Mouse (Mus musculus) neutrophil, adult 83 days (primary cell): ENCODE data around the gene Psmd1. TPM values are rescaled to one million over a fixed set of nuclear protein-coding genes. Genes with fewer than 3 reads are reported as not detected.

Experiments
- total RNA-seq, 2 experiments: library from RNA; stranded (reverse); gene quantifications; one replicate each; pipeline ENCODE4 v1.2.4; 2023

The Psmd1 gene
- total RNA-seq = 10 to 100 TPM; 45.5 to 50.1 TPM

DNA sequence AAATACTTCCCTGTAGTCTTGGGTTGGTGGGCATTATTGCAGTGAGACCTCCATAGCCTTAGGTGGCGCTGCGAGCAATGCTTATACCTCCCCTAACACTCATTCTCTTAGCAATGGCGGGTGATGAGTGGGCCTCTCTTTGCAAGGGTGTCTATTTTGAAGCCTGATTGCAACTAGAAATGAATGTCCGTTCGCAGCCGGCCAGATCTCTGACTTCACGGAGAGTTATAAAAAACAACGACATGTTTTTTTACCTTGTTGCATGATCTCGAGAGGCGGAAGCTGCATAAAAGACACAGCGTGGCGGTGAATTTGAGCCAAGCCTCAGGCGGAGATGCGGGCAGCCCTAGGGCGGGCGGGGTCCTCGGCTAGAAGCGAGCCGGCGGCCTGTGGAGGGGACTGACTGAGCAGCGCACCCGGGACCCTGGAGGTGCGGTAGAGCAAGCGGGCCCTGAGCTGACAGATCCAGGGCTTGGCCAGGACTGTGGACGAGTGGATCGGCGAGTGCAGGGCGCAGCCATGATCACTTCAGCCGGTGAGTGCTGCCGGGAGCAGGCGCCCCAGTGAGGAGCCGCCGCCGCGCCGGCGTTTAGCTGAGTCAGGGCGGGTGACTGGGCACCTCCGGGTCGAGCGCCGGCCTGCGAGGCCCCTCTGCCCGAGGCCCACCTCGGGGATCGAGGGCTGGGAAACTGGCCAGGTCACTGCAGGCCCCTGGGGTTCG, at the start of gene Psmd1:
Psmd1 (plus strand) TSS at position 117 of the 721 bp plus-strand sequence.

DNA sequence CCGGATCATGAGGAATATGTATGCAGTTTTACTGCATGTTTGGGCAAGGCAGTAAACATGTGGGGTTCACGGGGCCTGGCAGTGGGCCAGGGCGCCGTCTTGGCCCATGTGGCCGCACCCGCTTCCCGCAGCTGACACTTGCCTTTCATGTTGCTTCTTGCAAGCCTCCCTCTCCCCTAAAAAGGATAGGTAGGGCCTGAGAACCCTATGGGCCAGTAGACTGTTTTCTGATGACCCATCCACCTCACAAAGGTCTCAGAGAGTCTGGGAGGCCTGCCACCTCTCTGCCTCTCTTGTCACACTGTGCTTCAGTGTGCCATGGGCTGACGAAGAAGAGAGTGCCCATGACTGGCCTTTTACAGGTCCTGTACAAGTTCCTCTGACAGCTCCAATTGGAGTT, 47.7 kb upstream of the Psmd1 start, which contains the start of gene Spata3:
Spata3 (plus strand) TSS at position 301 of the 400 bp plus-strand sequence.

DNA sequence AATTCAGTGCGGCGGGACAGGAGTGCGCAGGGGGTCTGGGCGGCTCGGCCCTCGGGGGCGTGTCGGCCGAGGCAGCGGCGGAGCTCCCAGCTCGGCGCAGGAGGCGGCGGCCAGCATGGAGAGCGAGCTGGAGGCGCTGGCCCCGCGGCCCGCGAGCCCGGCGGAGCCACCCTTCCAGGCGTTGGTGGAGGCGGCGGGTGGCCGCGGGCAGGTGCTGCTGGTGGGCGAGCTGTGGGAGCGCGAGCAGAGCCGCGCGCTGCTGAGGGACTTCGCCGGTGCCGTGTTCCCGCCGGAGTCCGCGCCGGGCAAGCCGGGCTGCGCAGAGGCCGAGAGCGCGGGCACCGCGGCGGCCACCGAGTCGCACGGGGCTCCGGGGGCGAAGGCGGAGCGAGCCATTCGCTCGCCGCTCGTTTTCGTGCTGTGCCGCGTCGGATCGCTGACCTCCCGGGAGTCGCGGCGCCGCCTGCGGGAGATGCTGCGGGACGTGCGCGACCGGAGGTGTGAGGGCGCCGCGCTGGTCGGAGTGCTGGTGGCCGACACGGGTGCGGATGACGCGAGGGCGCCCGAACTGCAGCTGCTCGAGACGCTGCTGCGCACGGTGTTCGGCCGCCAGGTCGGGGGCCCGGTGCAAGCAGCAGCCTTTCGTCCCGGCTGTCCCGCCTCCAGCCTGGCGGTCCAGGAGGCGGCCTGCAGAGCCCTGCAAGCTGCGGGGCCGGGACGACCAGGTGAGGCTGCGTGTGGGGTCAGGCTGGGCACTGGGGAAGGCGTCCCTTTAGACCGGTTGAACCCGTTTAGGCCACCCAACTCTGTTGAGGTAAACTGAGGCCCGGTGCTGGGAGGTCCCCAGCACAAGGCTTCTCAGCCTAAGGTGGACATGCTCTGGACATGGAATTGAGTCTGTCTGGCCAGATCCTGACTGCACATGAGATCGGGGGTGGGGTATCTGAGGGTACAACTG, 18.1 kb upstream of the Psmd1 start, which contains the start of gene 2810459M11Rik:
2810459M11Rik (plus strand) TSS at position 16 of the 958 bp plus-strand sequence.

DNA sequence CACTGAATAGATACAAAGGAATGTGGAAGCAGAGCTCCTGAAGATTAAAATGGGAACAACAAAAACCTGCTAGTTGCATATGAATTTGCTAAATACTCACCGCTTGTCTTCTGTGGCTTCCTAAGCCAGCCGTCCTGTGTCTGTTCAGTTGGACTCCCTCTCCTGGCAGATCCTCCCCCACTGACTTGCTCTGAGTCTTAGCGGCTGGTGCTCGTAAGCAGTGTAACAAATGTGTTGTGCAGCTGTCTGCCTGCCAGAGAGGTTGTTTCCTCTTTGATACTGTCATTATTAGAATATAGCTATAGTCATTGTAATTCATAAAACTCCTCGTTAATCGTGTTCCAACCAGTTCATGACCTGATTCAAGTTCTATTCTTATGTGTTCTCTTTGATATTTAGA, 47.6 kb downstream of the Psmd1 start, which contains the start of gene Htr2b:
Htr2b (minus strand) TSS at position 192 of the 400 bp plus-strand sequence.

DNA sequence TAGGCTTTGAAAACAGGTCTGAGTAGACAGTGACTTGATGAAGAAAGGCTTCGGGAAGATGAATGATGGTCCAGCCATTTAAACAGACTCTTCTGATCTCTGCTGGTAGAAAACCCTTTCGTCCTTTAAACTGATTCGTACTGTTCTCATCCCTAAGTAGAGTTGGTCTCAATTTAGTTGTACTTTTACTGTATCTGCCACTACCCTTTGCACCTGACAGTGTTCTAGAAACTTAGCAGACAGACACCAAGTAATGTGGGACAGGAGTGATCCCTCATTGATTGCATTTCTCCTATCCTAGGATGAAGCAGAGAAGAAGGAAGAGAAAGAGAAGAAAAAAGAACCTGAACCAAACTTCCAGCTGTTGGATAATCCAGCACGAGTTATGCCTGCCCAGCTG, 69.2 kb downstream of the Psmd1 start, which contains the start of gene Gm21972:
Gm21972 (plus strand) TSS at position 301 of the 400 bp plus-strand sequence.

DNA sequence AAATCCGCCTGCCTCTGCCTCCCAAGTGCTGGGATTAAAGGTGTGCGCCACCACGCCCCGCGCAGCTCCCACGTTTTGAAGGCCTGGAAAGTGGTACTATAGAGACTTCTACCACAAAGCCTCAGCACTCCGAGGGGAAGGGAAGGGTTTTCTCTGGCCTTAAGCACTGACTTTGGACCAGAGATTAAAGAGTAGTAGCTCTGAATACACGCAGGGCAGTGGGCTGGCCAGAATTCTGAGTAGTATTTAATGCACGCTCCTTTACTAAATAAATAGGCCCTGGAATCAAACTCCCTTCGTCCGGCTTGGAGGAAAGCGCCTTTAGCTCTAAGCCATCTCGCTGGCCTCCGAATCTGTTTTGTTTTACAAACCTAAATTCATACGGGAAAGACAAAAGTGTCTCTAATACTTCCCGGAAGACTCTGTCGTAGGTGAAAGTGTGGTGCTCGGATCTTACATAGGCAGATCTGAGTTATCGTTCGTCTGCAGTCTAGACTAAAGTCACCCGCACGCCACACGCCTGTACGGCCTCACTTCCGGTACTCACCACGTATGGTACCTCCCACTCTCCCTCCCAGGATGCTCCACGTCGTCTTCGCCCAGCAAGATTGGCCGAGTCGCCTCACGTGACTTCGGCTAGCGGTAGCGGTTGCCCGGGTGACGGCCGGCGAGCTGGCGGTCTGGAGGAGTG, 90.1 kb downstream of the Psmd1 start, which contains the start of gene Armc9:
Armc9 (plus strand) TSS at position 648 of the 691 bp plus-strand sequence.

Other genes starting within 250 kb of the Psmd1 start
- 10 to 100 TPM; 38.5 to 43.6 TPM for gene Itm2c, start 170.1 kb upstream of the Psmd1 start, total RNA-seq
- gene 4933407L21Rik, start 135.9 kb upstream of the Psmd1 start, total RNA-seq = not detected
- under 1 TPM in 1 of 2 experiments, not detected in 1; 0.35 TPM for gene Gpr55, start 103.4 kb upstream of the Psmd1 start, total RNA-seq
- gene Spata3, start 47.6 kb upstream of the Psmd1 start, total RNA-seq = not detected
- gene 2810459M11Rik, start 18.5 kb upstream of the Psmd1 start, total RNA-seq = not detected
- gene Htr2b, start 47.6 kb downstream of the Psmd1 start, total RNA-seq = not detected
- under 1 TPM in 1 of 2 experiments, not detected in 1; 0.57 TPM for gene Gm21972, start 69.2 kb downstream of the Psmd1 start, total RNA-seq
- gene Armc9, start 90.4 kb downstream of the Psmd1 start, total RNA-seq = 1 to 10 TPM; 3.1 to 5.7 TPM
- not detected for gene B3gnt7, start 238.4 kb downstream of the Psmd1 start, total RNA-seq